Mouse (Mus musculus) left cerebral cortex, postnatal 36 days (tissue): Measurements from ENCODE around the gene Lsp1. TPM values are rescaled to one million over a fixed set of nuclear protein-coding genes. Genes with fewer than 3 reads are reported as not detected.

Experiments used
- DNase-seq, 2 experiments: peaks; one replicate each; pipeline ENCODE4 v3.0.0; 2021 to 2022; ENCODE audit warnings: low spot score in 2 of 2, mixed read lengths in 1 of 2
- intact Hi-C: fragments of 180-260 bp; cut with DNase I; formaldehyde crosslinking; loops from one replicate; pipeline ENCODE4 v1.15.1; 2025
- total RNA-seq, 2 experiments: library from RNA; stranded (reverse); gene quantifications; 2 replicates each; pipeline ENCODE4 v1.2.3; 2021

The Lsp1 gene
- total RNA-seq, 2 experiments from 2014 or later: 8.1 to 8.7 TPM

DNA sequence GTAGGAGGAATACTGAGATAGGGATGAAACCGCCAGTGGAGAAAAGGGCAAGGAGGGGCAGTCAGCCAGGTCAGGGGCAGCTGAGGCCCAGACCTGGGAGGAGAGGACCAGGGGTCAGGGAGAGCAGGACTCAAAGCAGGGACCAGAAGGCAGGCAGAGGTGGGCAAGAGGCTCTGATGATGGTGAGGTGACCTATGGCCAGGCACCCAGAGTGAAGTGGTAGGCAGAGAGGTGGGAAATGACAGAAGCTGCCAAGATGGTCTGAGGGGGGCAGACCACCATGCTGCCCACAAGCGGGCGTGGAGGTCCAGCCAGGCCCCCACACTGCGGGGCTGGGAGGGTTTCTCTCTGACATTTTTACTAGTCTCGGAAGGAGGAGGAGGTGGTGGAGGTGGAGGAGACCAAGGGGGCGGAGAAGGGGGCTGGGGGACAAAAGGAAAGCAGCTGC lies 10.8 kb downstream of the Lsp1 start:
- DNase-seq: no peak
- intact Hi-C loops: no loop called here

DNA sequence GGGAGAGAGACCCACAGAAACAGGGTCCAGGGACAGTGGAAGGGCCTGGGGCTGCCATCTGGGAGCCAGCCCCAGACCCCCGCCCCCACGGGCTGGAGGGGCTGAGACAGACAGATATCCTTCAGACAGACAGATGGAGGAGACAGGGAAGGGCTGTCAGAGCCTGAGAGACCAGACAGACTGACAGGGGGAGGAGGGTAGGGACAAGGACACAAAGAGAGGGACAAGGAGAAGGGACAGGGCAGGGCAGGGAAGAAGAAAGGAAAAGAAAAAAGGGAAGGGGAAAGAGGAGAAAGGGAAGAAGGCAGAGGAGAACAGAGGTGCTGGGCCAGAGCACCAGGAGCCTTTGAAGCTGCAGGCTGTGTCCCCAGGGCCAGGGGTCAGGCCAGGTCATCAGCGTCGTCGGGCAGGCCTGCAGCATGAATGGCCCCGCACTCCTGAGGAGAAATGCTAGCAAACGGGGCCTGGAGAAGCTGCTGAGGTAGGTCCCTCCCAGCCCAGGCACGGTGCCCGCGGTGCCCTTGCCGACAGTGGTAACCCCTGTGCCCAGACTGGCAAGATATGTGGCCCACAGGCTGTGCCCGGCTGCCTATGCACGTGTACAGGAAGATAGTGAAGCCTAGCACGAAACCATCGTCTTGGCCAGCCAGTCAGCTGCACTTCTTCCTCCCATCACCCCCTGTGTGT lies 11.4 kb downstream of the Lsp1 start:
- intact Hi-C loops: no loop called here
- peak in 1 of 2 experiments; percentile 1 for DNase-seq

DNA sequence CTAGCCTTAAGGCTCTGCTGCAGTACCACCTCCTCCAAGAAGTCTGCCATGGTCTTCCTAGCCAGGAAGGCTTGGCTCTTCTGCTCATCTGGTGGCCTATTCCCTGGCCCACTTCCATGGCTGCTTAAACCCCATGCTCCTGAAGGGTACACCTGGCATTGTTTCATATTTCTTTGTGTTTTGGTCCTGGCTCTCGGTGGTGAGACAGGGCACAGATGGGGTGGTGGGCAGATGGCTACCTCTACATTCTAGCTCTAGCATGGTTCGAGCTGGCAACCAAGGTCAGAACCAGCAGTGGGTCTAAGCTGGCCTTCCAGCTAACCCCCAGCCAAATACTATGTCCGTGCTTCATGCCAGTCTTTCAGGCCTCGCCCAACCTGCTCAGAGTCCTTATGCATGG lies 12.3 kb downstream of the Lsp1 start:
- intact Hi-C loops: no loop called here
- no peak for DNase-seq

DNA sequence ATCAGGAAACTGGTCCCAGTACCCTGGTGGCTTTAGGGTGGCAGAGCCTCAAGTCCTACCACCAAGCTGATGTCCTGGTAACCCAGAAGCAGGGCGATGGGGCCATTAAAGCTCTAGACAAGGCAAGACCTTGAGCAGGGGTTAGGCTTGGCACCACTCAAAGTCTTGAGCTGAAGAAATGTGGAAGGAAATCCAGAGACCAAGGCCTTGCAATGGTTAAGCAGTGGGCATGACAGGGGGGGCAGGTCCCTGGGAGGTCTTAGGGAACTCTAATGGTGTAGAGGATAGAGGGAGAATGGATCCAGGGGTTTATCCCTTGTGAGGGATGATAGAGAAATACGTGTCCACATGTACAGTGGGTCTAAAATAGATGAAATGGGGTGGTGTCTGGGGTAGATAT lies 12.9 kb downstream of the Lsp1 start:
- DNase-seq: no peak
- intact Hi-C loops: no loop called here

DNA sequence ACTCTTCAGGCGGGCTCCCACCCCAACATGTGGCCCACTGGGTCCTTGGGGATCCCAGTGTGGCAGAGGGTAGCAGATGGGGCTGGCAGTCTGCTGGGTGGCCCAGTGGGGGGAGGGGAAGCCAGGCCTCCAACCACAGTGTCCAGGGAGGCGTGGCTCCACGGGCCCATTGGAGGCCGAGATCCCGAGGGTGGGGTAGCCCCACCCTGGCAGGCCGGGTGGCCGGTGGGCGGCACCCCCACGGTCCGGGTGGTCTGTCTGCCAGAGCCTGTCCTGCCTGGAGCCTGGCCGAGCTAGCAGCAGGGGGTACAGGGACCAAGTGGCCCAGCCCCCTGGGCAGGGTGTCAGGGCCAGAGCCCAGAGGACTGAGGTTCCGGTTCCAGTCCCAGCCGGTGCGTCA lies 14.2 kb downstream of the Lsp1 start:
- intact Hi-C loops: loop anchor here (5.0 kb wide), 1 partner anchor 32 kb away; the partner anchor contains the start of gene Tnni2
- DNase-seq: peak in 1 of 2 experiments; percentile 3

DNA sequence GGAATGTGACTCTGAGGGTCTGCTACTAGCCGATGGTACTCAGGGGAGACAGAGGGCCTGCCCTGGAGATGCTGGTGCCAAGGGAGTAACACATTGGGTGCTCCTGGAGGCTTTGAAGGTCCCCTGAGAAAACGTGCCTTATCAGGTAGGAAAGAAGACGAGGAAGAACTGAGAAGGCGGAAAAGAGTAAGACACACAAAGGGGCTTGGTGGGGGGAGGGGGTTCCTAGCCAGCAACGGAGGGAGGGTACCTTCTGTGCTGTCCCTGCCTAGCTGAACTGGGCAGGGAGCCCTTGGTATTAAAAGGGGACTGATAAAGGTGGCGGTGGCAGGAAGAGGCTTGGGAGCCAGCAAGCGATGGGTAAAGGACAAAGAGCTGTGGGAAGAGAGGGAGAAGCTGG lies 15.0 kb downstream of the Lsp1 start:
- intact Hi-C loops: loop anchor here (5.0 kb wide), 1 partner anchor 33 kb away; the partner anchor contains the start of gene Tnni2
- DNase-seq: no peak

DNA sequence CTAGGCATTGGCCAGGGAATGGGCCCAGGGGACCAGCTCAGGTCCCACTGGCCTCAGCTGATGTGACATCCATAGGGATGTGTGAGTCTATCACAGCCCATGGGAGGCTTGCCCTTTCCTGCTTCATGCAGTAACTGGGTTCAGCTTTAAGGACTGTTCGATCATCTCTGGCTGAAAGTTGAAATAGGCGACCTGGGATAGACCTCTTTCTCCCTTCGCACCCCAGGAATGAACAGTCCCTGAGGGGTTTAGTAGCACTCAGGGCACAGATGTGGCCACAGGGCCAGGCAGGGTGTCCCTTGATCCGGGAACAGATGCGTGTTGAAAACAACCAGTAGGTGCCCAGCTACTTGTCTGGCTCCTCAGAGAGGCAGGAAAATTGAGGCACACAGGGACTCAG lies 15.7 kb downstream of the Lsp1 start:
- intact Hi-C loops: loop anchor here (5.0 kb wide), 1 partner anchor 34 kb away; the partner anchor contains the start of gene Tnni2
- no peak for DNase-seq

DNA sequence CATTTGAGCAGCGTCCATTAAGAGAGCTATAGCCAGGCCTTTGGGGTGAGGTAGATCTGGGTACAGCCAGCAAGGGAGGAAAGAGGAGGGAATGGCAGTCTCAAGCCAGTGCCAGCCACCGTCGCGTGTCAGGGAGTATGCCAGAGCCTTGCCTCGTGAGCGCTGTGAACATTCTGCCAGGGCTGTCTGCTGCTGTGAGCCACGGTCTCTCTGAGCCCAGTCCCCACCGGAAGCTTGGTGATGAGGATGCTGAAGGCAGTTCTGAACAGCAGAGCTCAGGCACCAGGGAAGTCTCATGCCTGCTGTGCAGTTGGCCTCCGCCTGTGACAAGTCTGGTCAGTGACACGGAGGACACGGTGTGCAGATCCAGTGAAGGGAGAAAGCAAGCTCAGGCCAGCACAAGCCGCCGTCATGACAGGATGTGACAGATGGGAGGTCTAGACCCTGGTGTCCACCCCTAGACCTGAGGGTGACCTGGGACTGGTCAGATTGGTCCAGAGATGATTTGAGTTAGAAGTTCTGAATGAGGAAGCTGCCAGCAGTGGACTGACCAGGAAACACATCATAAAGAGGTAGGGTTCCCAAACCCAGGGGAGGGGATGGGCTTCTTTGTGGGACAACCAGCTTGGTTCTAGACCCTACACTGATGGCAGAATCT lies 16.3 kb downstream of the Lsp1 start:
- intact Hi-C loops: loop anchor here (5.0 kb wide), 1 partner anchor 35 kb away; the partner anchor contains the start of gene Tnni2
- peak in 1 of 2 experiments; percentile 27 for DNase-seq

DNA sequence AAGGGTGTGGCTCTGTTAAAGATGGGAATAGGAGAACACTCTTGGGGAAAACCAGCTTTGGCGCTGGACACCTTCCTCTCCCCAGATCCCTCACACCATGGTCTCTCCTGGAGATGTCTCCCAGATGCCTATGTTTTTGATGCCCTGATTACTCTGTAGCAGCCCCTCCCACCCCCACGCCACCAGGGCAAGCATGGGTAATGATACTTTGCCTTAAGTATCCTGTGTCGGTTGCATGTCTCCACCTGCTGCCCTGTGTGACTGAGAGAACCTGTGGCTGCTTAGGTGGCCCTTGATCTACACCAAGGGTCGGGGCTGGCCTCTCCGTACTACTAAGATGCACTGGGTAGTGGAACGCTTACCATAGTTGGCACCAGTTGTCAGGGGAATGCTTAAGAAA lies 17.4 kb downstream of the Lsp1 start:
- intact Hi-C loops: loop anchor here (5.0 kb wide), 1 partner anchor 36 kb away; the partner anchor contains the start of gene Tnni2
- DNase-seq: no peak

DNA sequence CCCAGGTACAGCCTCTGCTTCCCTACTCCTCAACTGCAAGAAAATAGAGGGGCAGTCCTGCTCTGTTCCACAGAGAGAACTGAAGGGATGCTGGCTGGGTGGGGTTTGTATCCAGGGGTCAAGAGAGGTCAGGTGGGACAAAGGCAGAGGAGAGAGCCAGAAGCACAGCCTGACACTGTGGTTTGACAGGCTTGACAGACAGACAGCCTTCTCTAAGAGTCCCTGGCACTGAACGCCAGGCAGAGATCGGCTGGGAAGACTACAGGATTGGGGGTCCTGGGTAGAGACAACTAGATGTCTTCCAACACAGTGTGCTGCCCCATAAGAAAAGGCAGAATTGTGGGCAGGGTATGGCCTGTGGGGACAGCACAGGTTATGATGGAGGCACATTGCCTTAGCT lies 18.0 kb downstream of the Lsp1 start:
- intact Hi-C loops: loop anchor here (5.0 kb wide), 1 partner anchor 36 kb away; the partner anchor contains the start of gene Tnni2
- no peak for DNase-seq

DNA sequence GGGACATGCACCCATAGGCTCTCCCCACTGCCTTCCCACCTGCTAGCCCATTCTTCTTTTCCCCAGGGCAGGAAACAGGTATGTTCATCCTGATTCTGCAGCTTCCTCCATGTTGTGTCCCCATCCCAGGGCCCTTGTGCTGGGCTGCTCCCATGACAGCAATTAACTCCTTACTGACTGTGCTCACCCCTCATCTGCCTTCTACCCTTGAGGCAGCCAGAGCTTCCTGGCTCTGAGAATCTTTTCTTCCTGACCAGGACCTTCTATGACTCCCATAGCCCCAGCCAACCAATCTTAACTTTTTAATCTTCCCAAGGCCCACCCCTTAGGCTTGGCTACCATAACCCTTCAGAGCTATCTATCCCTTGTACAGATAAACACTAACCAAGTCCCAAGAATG lies 18.7 kb downstream of the Lsp1 start:
- DNase-seq: no peak
- intact Hi-C loops: loop anchor here (5.0 kb wide), 1 partner anchor 37 kb away; the partner anchor contains the start of gene Tnni2

DNA sequence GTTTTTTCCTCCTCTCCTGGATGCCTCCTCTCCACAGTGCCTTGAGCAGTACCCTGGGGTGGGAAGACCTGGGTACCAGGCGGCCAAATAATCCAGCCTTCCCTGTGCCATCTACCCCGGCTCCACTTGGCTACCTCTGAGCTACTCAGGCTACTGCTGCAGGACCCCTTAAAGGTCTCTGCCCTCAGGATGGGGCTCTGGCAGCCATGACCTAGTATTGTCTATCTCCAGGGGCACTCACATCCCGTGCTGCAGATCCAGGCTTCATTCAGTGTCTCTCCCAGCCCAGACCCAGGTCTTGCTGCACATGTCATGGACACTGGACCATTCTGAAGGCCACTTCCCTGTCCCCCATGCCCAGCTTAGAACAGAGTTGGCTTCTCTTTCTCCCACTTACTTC lies 19.3 kb downstream of the Lsp1 start:
- intact Hi-C loops: loop anchor here (5.0 kb wide), 1 partner anchor 38 kb away; the partner anchor contains the start of gene Tnni2
- no peak for DNase-seq

DNA sequence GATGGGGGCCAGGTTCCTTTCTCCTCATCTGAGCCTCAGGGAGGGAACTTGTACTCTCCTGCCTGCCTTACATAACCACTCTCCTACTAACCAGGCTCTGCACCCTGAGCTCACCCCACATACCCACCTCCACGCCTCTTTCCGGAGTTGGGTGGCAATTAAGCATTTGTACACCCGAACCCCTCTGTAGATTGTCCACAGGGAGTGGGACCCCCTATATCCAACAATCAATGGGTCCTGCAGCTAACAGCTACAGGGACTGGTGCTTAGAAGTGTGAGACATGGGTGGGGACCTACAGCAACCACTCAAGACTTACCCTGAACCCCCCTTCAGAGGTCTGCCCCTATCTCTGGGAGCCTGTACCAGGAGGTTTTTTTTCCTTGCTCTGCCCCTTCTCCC lies 20.1 kb downstream of the Lsp1 start:
- DNase-seq: no peak
- intact Hi-C loops: no loop called here

DNA sequence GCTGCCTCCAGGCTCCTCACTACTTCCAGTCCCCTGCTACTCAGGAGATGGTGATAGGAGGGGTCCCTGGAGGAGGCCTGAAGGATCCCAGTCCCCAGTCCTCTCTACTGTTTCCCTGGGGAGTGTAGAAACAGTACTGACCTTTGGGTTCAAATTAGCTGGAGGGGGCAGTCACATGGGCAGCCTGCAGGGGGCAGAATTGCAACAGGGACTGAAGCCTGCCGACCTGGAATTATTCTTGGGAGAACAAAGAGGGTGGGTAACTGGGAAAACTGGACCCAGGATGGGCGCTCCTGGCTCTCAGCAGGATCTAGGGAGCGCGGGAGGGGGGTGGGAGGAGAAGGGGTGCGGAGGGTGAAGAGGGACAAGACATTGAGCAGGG lies 20.6 kb downstream of the Lsp1 start:
- DNase-seq: no peak
- intact Hi-C loops: no loop called here

DNA sequence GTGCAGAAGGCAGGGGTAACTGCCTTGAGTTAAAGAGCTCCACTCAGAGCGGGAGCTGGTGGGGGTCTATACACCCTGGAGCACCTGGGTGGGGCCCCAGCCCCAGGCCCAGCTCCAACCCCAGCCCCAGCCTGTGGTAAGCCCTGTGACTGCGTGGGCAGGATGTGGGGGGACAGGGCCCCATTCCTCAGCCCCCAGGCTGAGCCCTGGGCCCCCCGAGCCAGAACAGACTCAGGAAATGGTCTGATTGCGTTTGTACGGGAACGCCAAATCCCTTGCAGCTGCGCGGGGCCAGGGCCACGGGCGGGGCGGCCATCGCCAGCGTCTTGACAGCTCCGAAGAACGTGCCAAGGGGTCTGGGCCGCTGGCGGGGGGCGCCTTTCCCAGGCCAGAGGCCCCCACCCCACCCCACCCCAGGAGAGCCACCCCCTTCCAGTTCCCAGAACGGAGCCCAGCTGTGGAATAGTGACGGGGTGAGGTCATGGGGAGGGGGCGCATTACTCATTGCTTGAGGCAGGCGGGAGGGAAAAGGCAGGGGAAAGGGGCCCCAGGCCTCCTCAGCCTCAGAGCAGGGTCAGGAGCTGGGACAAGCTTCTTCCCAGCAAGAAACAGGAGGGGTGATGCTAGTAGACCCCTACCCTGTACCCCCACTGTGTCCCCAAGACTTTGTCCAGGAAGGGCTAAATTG lies 21.1 kb downstream of the Lsp1 start:
- DNase-seq: no peak
- intact Hi-C loops: no loop called here

DNA sequence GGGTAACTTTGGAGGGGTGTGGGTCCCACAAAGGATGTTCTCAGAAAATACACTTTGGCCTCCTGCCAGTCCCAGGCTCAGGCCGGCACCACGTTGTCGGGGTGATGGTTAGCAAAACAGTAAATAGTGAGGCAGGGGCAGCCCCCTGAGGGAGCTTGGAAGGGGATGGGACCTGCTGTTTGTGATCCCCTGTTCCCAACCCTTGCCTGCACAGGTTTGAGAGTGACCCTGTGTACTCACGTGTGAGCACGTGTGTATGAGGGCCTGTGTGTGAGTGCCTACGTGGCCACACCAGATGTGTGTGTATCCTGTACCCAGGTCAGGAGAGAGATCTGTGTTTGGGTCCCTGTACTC lies 21.6 kb downstream of the Lsp1 start:
- intact Hi-C loops: no loop called here
- DNase-seq: no peak

DNA sequence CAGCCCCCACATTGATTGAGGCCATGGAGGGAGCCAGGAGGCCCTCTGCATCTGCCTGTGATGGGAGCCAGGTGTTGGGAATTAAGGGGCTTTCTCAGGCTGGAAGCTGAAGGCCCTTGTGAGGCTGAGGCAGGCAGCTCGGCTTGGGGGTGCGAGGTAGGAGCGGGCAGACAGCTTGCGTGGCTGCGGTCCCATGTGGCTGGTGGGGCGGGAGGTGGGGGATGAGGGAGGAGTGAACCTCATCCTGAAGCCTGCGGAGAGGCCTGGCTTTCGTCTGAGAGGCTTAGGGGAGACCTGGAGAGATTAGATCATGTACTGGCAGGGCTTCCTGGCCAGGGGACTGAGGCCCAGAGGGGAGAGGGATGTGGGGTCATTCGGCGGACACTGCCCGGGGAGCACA lies 22.5 kb downstream of the Lsp1 start:
- no peak for DNase-seq
- intact Hi-C loops: no loop called here

DNA sequence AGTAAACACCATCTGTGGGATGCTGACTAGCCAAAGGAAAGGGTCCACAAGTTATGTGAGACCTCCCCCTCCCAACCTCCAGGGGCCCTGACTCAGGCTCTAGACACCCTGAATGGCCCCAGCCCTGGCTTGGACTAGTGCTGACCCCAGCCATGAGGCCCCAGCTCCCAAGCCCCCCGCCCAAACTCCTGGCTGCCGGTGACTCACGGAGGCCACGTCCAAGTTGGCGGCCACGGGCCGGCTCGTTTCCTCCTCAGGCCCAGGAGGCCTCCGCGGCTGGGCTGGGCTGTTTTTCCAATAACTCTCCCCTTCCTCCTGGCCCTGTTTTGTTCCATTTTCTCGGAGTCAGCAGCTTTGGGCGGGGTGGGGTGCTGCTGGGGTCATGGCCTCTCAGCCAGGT lies 24.2 kb downstream of the Lsp1 start:
- intact Hi-C loops: no loop called here
- no peak for DNase-seq

DNA sequence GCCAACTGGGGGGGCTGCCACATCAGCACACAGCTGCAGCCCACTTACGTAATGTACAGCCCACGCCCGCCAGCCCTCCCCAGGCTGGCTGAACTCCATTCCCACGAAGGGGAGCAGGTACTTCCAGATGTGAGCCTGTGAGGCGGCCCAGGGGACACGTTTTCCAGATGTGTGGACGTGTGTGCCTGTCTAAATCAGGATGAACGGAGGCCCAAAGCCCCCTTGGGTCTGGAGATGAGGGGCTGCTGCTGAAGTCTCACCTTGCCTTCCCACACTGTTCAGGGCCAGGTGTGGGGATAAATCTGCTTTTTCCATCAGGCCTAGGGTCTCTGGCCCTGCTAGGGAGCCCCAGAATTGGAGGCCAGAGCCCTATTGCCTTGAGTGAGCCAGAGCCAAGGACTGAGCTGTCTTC lies 26.1 kb downstream of the Lsp1 start:
- no peak for DNase-seq
- intact Hi-C loops: no loop called here

DNA sequence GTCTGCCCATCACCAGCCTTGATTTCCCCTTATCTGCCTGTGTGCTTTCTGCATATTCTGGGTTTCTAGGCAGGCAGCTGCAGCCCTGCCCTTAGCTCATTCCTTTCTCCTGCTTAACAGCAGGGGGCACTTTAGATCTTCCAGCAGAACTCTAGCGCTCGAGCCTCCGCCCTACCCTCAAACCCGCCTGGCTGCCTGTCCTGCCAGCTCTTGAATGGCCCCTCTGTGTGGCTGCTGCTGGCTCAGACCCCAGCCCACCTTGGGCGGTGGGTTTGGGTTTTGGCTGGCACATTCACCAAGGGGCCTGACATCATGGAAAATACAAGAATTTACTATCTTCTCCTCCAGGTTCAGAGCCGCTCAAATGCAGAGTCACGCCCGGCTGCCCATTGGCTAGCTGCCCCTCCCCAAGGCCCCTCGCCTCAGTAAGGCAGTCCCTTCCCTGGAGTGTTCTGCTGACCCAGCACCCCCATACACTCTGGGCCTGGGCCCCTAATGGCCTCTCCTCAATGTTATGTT lies 26.8 kb downstream of the Lsp1 start:
- DNase-seq: no peak
- intact Hi-C loops: no loop called here
